Mouse (Mus musculus) urinary bladder, adult 2 months (tissue): ENCODE results near the gene Cradd. TPM values are rescaled to one million over a fixed set of nuclear protein-coding genes. Genes with fewer than 3 reads are reported as not detected.

Experiments used
- DNase-seq: peaks from one replicate; pipeline ENCODE4 v3.0.0; 2022; ENCODE audit warnings: low spot score
- polyA plus RNA-seq: library from polyadenylated mRNA; depleted of rRNA; stranded (reverse); fragments of >200 nt; gene quantifications from 2 replicates; pipeline ENCODE4 v1.2.3, GENCODE M21; 2012

The Cradd gene
- polyA plus RNA-seq, 1 experiment: 11.4 TPM

DNA sequence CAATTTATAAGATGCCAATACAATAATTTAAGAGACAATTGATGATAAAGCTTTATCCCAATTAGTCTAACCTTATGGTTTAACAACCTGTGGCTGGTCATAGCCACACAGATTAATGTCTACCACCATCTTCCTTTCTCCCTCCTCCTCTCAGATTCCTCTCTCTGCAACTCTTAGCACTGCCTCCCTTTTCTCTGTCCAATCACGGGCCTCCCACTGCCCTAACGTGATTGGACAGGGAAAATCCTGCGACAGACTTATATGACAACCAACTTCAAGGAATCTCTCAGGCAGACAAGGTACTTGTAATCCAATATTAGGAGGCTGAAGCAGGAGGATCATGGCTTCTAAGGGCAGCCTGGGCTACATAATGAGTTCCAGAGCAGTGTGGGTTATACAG lies 8.7 kb upstream of the Cradd start:
- no peak for DNase-seq

DNA sequence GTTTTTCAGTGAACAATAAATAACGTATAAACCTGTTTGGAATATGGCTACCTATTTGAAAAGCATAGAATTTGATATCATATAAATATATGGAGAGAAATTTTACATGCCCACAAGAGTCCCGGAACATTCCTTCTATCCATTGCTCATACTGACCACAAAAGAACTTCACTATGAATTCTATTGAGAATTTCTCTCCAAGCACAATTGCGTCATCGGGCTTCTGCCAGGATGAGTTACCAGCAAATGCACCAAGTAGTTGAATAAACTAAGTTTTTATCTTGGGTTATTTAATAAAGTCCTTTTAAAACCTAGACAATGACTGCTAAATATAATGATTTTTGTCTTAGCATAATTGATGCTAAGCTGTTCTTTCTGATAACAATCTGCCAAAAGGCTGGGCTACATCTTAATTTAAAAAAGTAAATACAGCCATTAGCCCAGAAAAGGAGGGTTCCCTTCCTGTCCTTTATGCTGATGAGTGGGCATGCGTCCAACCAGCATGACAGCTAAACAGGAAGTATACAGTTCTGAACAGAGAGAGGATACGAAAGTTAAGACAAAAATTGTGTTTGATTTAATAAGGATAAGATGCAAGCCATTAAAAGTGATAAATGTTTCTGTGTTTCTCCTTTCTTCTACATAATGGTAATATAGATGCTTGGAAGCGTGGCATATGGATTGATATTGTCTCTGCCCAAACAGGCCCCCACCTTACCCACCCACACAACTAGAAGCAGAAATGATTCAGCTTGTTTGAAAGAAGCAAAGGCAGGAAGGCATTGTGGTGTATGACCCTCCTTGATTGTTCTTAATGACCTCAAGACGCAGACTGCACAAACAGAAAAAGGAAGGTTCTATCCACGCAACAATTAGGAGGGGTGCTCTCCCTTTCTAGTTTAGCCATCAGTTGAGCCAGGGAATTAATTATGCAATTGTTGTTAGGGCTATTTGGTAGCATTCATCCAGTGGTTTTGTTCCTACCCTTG lies 6.7 kb upstream of the Cradd start:
- DNase-seq: no peak

DNA sequence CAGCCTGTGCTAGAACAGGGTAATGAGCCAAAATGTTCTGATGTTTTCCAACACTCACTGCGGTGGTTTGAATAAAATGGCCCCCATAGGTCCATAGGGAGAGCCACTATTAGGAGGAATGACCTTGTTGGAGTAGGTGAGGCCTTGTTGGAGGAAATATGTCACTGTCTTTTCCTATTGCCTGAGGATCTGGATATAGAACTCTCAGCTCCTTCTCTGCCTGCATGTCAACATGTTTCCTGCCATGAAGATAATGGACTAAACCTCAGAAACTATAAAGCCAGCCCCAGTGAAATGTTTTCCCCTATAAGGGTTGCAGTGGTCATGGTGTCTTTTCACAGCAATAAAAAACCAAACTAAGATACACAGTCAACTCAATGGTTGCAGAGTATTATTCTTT lies 6.0 kb upstream of the Cradd start:
- no peak for DNase-seq

DNA sequence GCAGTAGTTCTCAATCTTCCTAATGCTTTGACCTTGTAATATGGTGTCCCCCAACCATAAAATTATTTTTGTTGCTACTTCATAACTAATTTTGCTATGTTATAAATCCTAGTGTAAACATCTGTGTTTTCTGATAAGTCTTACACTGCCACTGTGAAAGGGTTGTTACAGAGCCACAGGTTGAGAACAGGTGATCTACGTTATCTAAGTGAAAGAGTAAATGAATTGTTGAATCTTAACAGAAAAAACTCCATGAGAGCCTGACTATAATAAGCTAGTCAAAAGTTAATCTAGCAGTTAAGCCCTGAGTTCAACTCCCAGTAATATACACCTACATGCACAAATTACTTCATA lies 322 bp upstream of the Cradd start:
- no peak for DNase-seq

DNA sequence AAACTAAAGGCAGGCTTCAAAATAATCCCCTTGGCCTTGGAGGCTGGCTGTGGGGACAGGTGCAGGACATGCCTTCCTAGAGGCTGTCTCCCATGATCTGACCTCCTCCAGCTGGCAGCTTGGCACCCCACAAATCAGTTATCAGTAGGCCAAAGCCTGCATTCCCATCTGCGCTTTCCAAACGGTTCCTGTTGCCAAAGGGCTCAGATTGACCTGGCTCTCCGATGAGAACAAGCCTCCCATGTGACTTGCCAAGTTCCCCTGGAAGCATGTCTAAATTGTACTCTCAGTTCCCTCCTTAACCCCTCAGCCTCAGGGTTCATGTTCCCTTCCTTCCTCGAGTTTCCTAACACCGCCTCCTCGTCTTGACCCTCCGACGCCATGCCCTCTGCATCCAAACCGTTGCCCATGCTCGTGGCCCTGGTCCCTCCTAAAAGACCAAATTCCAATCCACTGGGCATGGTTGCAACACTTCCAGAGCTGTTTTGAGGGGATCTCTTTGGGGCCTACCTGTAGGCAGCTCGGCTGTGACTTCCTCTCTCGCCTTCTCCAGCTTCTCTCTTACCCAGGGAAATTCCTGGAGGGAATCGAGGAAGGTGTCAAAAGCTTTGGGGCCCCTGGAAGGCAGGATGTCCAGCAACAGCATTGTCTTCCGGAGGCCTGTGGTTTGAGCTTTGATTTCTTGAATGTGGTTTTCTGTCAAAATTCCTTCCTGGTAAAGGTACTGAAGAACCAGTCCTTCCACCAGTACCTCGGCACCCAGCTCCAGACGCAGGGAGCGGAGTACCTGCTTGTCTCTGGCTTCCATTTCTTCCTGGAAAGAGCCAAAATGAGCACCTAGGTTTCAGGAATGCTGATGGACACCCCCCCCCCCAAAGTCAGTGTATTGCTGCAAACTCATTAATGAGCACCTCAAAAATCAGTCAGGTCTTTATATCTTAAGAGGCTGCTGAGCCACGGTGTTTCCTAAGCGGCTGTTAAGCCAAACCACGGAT lies 1.6 kb downstream of the Cradd start:
- DNase-seq: no peak

DNA sequence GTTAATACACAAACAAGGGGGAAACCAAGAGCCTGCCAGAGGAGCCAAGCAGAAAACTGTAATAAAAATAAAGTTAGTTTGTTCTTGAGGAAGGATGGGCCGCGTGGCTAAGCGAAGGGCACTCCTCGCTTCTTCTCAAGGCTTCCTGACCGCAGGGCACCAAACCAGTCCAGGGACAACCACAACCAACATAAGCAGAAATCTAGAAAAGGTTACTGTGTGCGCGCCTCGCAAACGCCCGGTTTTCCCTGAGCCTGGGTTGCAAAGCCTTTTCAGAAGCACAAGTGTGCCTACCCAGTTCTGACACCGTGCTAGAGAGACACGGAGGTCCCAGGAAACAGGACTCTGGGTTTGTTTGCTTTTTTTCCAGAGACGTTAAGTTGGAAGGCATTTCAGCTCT lies 4.9 kb downstream of the Cradd start:
- DNase-seq: no peak

DNA sequence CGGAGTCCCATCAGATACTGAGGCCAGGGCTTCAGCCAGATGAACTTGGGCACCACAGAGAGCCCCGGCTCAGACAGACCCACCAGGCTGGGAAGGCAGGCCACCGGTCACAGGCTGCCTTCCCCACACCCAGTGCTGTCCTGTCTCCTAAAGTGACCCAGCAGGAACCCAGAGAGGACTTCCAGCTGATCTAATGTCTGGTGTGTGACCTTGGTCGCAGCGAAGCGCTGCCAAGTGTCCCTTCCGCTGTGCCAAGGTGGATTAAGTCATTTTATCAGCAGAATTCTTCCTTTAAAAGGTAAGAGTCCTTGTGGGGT lies 5.6 kb downstream of the Cradd start:
- no peak for DNase-seq

DNA sequence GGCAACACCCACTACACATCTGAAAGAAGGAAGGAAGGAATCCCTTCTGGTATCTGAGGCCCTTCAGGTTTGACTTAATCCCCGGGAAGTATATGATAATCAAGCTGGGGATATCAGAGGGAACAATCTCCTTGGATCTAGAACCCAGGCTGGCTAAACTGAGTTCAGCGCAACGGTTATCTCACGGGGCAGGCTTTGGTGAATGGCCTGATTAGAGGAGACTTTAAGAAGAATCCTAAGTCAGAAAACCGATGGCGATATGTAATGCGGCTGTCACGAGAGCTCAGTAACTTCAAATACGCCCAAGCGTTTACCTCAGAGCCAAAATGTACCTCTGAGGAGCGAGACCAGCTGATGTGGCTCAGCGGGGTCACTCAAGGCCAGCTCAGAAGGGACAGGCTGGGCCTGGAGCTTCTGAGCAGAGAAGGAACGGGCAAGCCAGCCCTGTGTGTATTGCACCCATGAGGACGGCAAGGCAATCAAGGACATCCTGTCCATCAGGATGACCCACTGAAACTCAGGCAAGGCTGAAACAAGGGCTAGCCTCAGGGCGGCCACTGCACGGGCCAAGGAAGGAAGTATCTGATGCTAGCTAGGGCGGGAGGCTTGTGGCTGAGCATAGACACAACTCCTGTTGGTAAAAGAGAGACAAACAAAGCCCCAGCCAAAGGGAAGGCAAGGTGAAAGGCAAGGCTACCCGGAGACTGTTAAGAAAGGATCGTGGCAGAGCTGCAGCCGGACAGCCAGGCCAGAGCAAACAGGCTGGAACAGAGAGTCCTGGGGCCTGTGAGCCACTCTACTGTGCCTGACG lies 6.1 kb downstream of the Cradd start:
- no peak for DNase-seq

DNA sequence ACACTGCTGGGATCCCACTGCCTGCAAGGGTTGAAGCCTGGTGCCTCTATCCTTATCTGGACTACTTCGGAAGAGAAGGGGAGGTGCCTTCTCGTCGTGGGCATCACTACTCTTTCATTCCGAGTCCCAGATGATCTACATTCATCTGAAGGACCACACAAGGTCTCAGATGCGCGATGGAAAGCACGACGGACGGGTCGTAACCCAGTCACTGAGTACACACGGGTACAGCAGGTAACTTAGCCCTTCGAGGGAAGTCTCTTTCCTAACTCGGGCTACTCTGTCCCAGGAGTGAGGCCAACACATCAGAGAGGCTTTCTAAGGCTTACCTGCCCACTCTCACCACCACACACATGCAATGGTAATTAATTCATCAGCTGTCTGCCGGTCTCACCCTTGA lies 6.8 kb downstream of the Cradd start:
- no peak for DNase-seq

DNA sequence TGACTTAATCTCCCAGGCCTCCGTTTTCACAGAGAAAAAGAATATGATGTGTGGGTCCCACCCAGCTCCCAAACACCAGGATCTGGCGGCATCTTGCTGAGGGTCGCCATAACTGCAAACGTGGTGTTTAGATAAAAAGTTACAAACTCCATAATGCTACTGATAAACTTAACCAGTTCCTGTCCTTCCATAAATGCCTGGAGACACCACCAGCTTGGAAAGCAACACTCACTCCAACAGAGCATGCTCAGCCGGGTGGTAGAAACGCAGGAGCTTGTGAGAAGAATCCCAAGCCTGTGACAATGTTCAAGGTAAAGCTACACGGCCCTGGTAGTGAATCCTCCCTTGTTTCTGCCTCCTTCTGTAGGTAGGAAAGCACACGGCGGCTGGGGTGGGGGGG lies 7.3 kb downstream of the Cradd start:
- no peak for DNase-seq

DNA sequence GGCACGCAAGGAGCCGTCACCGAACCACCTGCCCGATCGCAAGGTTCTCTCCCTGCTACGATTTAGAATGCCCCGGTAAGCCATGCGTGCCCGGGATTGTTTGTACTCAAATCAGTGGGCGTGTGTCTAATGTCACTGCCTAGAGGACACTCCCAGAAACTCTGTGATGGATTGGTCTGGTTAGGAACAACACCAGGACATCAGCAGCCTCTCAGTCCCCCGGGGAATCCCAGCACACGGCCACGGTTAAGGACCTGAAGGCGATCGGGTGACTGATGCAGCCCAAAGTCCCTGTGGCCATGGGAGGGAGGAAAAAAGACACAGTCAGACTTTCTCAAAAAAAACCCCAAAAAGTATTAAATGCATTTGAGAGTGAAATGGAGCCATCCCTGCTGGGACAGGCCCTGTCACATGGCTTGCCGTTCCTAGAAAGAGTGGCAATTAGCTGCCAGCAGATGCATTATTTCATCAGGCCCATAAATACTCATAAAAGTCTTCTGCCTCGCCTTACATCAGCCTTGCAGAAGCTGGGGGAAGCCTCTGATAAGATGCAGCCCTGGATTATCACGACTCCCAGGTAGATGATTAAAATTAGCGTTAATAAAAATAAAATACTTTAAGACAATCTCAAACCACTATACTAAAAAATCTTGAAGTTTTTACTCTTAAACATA lies 8.0 kb downstream of the Cradd start:
- DNase-seq: no peak

DNA sequence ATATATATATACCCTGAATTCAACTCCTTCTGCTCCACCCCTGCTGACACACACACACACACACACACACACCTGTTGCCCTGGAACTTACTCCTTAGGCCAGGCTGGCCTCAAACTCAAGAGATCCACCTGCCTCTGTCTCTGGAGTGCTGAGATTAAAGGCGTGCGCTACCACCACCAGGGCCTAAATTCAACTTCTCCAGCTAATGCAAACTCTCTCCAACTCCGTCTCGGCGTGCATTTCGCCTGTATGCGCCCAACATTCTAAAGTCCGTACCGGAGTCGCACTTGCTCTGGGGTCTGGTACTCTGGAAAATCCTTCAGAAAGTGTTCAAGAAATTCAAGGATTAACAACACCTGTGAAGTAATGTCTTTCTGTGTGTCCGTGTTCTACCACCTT lies 8.6 kb downstream of the Cradd start:
- DNase-seq: no peak

DNA sequence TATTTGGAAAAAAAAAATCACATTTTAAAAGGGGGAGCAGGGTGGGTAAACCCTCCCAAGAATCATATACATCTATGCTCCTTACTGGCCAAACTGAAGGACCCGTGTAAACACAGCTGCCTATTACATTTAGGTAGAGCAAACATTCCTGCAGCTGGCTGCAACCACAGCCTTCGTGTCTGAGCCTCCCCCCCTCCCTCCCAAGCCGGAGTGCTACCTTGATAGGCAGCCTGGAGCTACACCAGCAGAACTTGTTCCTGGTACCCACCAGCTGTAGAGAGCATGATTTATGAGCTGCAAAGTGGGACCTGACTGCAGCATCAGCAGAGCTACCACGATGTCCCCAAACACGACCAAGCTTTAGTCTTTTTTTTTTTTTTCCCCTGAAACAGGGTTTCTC lies 9.9 kb downstream of the Cradd start:
- no peak for DNase-seq

DNA sequence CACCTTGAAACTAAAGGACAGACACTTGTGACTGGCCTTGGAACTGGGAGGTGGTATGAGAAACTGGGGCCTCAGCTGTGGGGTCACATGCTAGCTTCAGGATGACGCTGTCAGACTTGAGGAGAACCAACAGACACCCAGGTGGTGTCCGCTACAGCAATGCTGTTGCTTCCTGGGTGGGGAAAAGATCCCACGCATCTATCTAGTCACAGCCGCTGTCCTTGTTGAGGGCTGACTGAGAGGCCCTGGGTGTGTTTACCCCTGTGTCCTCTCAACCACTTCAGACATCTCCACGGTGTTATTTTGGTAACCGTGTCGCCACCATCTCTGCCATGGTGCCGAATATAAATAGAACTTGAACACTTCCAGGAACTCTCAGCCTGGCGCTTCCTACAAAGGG lies 10.4 kb downstream of the Cradd start:
- DNase-seq: no peak

DNA sequence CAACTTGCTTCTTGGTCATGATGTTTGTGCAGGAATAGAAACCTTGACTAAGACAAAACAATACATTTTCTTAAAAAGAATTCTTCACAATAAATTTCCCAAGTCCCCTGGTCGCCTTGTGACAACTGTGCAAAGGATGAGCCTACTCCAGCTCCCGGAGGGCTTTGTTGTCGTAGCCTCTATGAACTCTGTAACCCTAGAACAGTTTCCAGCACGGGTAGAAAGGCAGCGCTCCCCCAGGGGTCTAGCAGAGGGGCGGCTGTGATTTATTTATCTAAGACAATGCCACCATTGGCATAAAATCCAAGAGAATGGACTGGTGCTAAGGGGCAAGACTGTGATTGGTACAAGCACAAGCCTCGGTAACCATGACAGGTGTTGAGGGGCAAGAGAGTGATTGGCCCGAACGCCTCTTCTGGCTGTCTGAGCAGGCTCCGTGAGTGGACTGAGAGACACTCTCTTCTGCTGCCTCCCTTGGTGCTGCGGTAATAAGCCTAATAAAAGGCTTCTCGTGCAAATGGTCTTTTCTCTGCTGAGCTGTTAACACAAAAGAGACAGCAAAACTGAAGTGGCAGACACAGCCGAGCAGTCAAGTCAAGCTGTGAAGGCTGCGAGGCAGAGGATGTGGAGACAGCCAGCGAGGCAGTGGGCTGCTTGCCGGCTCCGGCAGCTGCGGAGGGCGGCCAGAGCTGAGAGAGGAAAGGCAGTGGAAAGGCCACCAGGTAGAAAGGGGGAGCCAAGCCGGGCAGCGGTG lies 13.1 kb downstream of the Cradd start:
- DNase-seq: no peak

DNA sequence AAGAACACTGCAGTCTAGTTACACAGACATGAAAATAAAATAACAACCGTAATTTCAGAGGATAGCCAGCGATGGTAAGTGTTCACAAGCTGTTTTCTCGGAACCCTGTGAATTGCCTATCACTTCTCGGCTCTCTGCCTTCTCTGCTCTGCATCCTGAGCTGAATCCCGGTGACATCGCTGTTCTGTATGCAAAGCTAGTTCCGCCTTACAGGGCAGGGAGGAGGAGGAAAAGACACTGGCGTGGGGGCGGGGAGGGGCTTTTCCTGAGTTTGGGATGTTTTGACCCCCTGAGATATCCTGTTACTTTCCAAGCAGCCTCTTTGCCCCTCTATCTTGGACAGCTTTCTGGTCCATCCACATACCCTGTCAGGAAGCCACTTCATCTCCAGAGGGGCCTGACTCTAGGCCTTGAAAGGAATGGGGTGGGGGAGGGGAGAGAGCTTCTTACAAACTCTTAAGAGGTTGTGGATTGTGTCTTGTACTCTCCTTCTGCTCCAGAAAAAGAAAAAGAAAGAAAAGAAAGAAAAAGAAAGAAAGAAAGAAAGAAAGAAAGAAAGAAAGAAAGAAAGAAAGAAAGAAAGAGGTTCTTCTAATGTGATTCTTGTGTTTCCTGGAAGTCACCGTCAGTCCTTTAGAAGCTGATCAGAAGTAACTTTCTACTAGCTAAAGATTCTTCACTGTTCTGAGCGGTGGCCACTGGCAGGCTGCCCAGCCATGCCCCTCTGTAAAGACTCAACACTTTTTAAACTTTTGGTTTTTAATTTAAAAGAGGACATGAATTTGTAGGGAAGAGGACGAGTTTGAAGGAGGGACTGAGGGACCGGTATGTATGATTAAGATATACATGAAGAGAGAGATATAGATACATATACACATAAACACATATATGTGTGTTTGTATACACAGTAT lies 14.3 kb downstream of the Cradd start:
- DNase-seq: no peak

DNA sequence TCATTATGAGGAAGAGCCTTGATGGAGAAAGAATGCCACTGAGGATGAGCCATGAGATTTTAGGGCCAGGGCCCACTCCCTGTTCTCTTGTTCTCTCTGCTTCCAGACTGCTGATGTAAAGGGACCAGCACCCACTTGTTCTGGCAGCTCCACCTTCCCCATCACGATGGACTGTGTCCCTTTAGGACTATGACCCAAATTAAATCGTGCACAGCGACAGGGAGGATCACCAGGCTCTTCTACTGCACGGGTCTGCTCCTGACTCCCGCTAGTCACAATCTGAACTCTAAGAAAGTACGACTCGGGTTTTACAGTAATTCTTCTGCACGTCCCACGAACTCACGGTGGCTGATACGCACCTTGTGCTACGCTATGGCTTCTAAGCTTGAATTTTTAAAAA lies 14.9 kb downstream of the Cradd start:
- DNase-seq: no peak

DNA sequence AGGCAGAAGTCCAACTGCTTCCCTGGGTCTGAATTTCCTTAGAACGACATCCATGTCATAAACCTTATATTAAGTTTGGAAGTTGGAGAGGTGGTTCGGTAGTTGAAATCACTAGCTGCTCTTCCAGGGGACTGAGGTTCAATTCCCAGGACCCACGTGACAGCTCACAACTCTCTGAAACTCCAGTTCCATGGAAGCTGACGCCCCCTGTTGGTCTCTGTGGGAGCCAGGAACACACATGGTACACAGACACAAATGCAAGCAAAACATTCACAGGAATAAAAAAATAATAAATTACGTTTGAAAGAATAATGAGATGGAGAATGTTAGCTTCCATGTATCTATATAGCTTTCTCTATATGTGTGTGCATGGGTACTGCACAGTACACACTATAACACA lies 16.0 kb downstream of the Cradd start:
- DNase-seq: no peak

DNA sequence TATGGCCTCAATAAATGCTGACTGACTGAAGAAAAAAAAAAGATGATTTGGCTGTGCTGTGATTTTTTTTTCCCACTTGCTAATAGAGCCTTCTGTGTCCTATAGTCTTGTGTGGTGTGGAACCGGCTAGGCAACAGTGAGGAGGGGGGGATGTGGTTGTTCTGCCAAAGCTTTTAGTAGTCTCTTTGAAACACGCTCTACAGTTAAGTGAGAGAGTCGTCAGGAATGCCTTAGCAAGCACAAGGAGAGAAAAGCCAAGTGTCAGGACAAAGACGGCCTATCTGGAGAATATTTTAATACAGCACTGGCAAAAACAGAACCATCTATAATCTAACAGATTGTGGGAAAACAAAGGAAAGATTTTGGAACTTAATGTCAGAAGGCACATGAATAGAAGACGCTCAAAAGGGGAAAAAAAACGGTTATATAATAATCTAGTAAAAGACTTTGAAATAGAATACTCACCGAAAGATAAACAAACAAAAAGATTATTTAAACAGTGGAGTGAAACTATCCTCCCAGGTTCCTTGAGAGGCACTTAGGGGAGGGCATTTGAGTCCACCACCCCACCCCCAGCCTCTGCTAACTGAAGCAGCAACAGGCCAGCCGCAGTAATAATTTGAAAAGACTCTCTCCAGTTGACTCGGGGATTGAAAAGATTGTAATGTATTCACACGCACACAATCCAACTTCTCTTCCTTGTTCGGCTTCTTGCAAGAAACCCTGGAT lies 16.9 kb downstream of the Cradd start:
- no peak for DNase-seq
